Mouse (Mus musculus): ENCODE measurements around the gene Mid1ip1.

GRCm38 (mm10) chrX:10758866-10759265 is 44.1 kb downstream of the Mid1ip1 start:
- TF ChIP-seq CTCF (IDR thresholded peaks at IDR 0.05; ENCODE audit: borderline replicate concordance, insufficient read depth, low read length) (no peak), POLR2A (IDR thresholded peaks at IDR 0.05; ENCODE audit: low read depth, low read length) (no peak)

Data from embryonic fibroblast, embryonic 13.5 days (primary cell).